ENCODE assay signal across 23 mouse cellular contexts in genomic region chr14:47508035-47508434, GRCm38 (mm10). TPM values are rescaled to one million over a fixed set of nuclear protein-coding genes. Genes with fewer than 3 reads are reported as not detected.
DNase-seq lines count a peak whose midpoint lies in the region; ATAC-seq and TF ChIP-seq lines count a peak whose summit lies in the region.
"Had no signal": no experiment of that assay in that cellular context is flagged by ENCODE, and none has a peak within 500 bp of the region (broad histone marks: within the 10 kb centered on the region; RNA-seq: fewer than 3 reads in every experiment).

No protein-coding gene starts in this region.

- H3K4me3 ChIP-seq in forebrain, postnatal 0 days (ENCODE audit: low read depth, low read length) = no peak overlapping the region
- no peak overlapping the region for H3K4me3 ChIP-seq in forebrain, embryonic 12.5 days (replicated peaks)
- no peak overlapping the region for H3K4me3 ChIP-seq in left cerebral cortex, adult 2 months
- H3K4me3 ChIP-seq in cortical plate, adult 2 months (ENCODE audit: insufficient read depth, low read length) = no peak overlapping the region
- no peak overlapping the region for H3K4me3 ChIP-seq in kidney, adult 2 months (ENCODE audit: insufficient read depth, low read depth, low read length)
- H3K4me3 ChIP-seq: embryonic facial prominence, embryonic 10.5 days; heart, adult 2 months; heart, embryonic 15.5 days had no signal

- no peak overlapping the region for H3K4me2 ChIP-seq in forebrain, postnatal 0 days (ENCODE audit: low read depth)
- no peak overlapping the region for H3K4me2 ChIP-seq in forebrain, embryonic 12.5 days
- H3K4me2 ChIP-seq: heart, embryonic 11.5 days; heart, embryonic 15.5 days; hindbrain, embryonic 14.5 days had no signal

- no peaks in the 10 kb centered on the region for H3K27me3 ChIP-seq in forebrain, postnatal 0 days (ENCODE audit: insufficient read depth, low read length)
- H3K27me3 ChIP-seq in forebrain, embryonic 12.5 days = no peaks in the 10 kb centered on the region
- no peaks in the 10 kb centered on the region for H3K27me3 ChIP-seq in kidney, adult 2 months (replicated peaks; ENCODE audit: control insufficient read depth, insufficient read depth, low read length)
- H3K27me3 ChIP-seq: CH12.LX; heart, embryonic 15.5 days; Patski had no signal

- H3K27ac ChIP-seq in forebrain, postnatal 0 days (ENCODE audit: low read depth, low read length) = no peak overlapping the region
- no peak overlapping the region for H3K27ac ChIP-seq in forebrain, embryonic 12.5 days
- peak overlapping the region; percentile 74 for H3K27ac ChIP-seq in left cerebral cortex, adult 2 months
- H3K27ac ChIP-seq in cortical plate, adult 2 months (ENCODE audit: insufficient read depth, low read length) = 0 out of 2 replicates have a peak overlapping the region, but pooled peaks have one; percentile 7
- H3K27ac ChIP-seq in kidney, adult 2 months (ENCODE audit: insufficient read depth, low read depth, low read length) = no peak overlapping the region
- H3K27ac ChIP-seq: embryonic facial prominence, embryonic 10.5 days; heart, adult 2 months; heart, embryonic 15.5 days; hindbrain, embryonic 14.5 days had no signal

- H3K9me3 ChIP-seq in forebrain, postnatal 0 days (ENCODE audit: low read length) = no peaks in the 10 kb centered on the region
- H3K9me3 ChIP-seq in forebrain, embryonic 12.5 days = no peaks in the 10 kb centered on the region
- H3K9me3 ChIP-seq: embryonic facial prominence, embryonic 10.5 days; heart, embryonic 15.5 days had no signal

- no peak for TF ChIP-seq CTCF in forebrain, postnatal 0 days (IDR thresholded peaks at IDR 0.05; ENCODE audit: low read depth)
- no peak for TF ChIP-seq CTCF in left cerebral cortex, adult 2 months (IDR thresholded peaks at IDR 0.05)
- no peak for TF ChIP-seq CTCF in cortical plate, adult 2 months (IDR thresholded peaks at IDR 0.05; ENCODE audit: extremely low read depth, insufficient read depth, low read length)
- TF ChIP-seq CTCF in kidney, adult 2 months (conservative IDR thresholded peaks at IDR 0.05; ENCODE audit: insufficient read depth, insufficient read length, low read depth, low read length) = no peak

- no peaks in the 10 kb centered on the region for H3K36me3 ChIP-seq in forebrain, postnatal 0 days (ENCODE audit: insufficient read depth)
- H3K36me3 ChIP-seq in forebrain, embryonic 12.5 days (replicated peaks) = no peaks in the 10 kb centered on the region
- no peaks in the 10 kb centered on the region for H3K36me3 ChIP-seq in kidney, adult 2 months (ENCODE audit: control insufficient read depth, insufficient read depth, low read length)
- H3K36me3 ChIP-seq: heart, embryonic 15.5 days had no signal

- ATAC-seq in forebrain, postnatal 0 days = no peak
- ATAC-seq in forebrain, embryonic 12.5 days (ENCODE audit: low FRiP score) = no peak
- ATAC-seq: forebrain, embryonic 16.5 days; Patski had no signal

- DNase-seq in forebrain, postnatal 0 days = peak; percentile 28
- DNase-seq in left cerebral cortex, adult 2 months (ENCODE audit: extremely low spot score in 1 of 2, low spot score in 2 of 2) = no peak
- DNase-seq in left cerebral cortex, postnatal 4 days = no peak
- DNase-seq in R1 (ENCODE audit: low read depth, low spot score) = peak; percentile 41
- no peak for DNase-seq in spleen, postnatal 36 days (ENCODE audit: low spot score in 2 of 2)
- no peak for DNase-seq in kidney, adult 2 months
- DNase-seq: adrenal gland, adult 2 months; adrenal gland, postnatal 25 days; cerebellum, adult 11 months; cerebellum, adult 9-10 months; cerebellum, postnatal 25 days; gastrocnemius, postnatal 14 days; heart, adult 2 months; heart, postnatal 14 days had no signal

- H3K9ac ChIP-seq in forebrain, postnatal 0 days = no peak overlapping the region
- H3K9ac ChIP-seq in forebrain, embryonic 12.5 days = no peak overlapping the region
- H3K9ac ChIP-seq: heart, embryonic 15.5 days; hindbrain, embryonic 14.5 days had no signal

- H3K4me1 ChIP-seq in forebrain, postnatal 0 days (ENCODE audit: insufficient read depth) = no peaks in the 10 kb centered on the region
- no peaks in the 10 kb centered on the region for H3K4me1 ChIP-seq in forebrain, embryonic 12.5 days
- H3K4me1 ChIP-seq in cortical plate, adult 2 months (ENCODE audit: control insufficient read depth, insufficient read depth, low read length) = peaks cover 14% of the 10 kb centered on the region
- H3K4me1 ChIP-seq in kidney, adult 2 months (ENCODE audit: control insufficient read depth, insufficient read depth, low read length) = peaks cover 3% of the 10 kb centered on the region
- H3K4me1 ChIP-seq: embryonic facial prominence, embryonic 10.5 days had no signal

- TF ChIP-seq POLR2A in cortical plate, adult 2 months (IDR thresholded peaks at IDR 0.05; ENCODE audit: extremely low read depth, insufficient read depth, low read length) = no peak
- TF ChIP-seq POLR2A in kidney, adult 2 months (IDR thresholded peaks at IDR 0.05; ENCODE audit: low read depth, low read length) = no peak

- intact Hi-C loops in left cerebral cortex, adult 2 months (cut with DNase I) = no loop called here
- intact Hi-C loops in left cerebral cortex, postnatal 4 days (cut with DNase I) = no loop called here

RNA-seq across cellular contexts. Expression of gene Fbxo34, which starts 57.8 kb away (rescaled TPM):
- 18.9 and 20.0 TPM in 2 replicates for total RNA-seq in forebrain, postnatal 0 days (2014; rRNA removed)
- 23.0 and 33.8 TPM in 2 replicates for polyA plus RNA-seq in forebrain, postnatal 0 days (2015; fragmentation: Nextera tagmentation; extraction: Ambion mirVana)
- polyA plus RNA-seq in forebrain, embryonic 12.5 days (2016; fragmentation: Nextera tagmentation; extraction: Ambion mirVana) = 22.1 and 22.8 TPM in 2 replicates
- 100 to 1,000 TPM in 1 of 2 experiments, 10 to 100 TPM in 1; 86.6 to 110 TPM for total RNA-seq in left cerebral cortex, adult 2 months (2021)
- total RNA-seq in left cerebral cortex, postnatal 4 days (2021) = 10 to 100 TPM; 27.9 to 28.4 TPM
- 61.0 and 63.0 TPM in 2 replicates for polyA plus RNA-seq in cortical plate, adult 2 months (2012; rRNA removed)
- 10.2 and 13.0 TPM in 2 replicates for polyA plus RNA-seq in kidney, adult 2 months (2012; rRNA removed)

Comparison
In these comparisons a context has a peak if more than half of its experiments do, and no peak if none do; other contexts are left out.
1. DNase-seq: peak in forebrain, postnatal 0 days (single experiment) and R1 (single experiment); none in left cerebral cortex, adult 2 months (0 of 2), left cerebral cortex, postnatal 4 days (single experiment), spleen, postnatal 36 days (0 of 2) and kidney, adult 2 months (single experiment).
2. H3K27ac ChIP-seq: peak in left cerebral cortex, adult 2 months (single experiment) and cortical plate, adult 2 months (single experiment); none in forebrain, postnatal 0 days (single experiment), forebrain, embryonic 12.5 days (single experiment) and kidney, adult 2 months (single experiment).